Mouse (Mus musculus): Measurements from ENCODE around the gene Dnm2. TPM values are rescaled to one million over a fixed set of nuclear protein-coding genes. Genes with fewer than 3 reads are reported as not detected.

Dnm2 gene
- total and polyA plus RNA-seq, 2 experiments from 2014 or later: 58.6 to 80.4 TPM

- under 1% methylated on average over 62 of the region's 67 CpGs for WGBS
- peak; percentile 96 for ATAC-seq
- peaks cover 9% of the 10 kb centered on the region for H3K36me3 ChIP-seq (ENCODE audit: insufficient read depth, low read length)
- no peaks in the 10 kb centered on the region for H3K27me3 ChIP-seq (ENCODE audit: insufficient read depth, low read length)
- no peaks in the 10 kb centered on the region for H3K9me3 ChIP-seq (ENCODE audit: low read length)
- H3K9ac ChIP-seq (replicated peaks; ENCODE audit: low read length): peak overlapping the region; percentile 95
- H3K4me2 ChIP-seq (ENCODE audit: low read depth, low read length): peak overlapping the region; percentile 90
- H3K4me1 ChIP-seq (ENCODE audit: insufficient read depth, low read length): peaks cover 10% of the 10 kb centered on the region
- TF ChIP-seq CTCF (IDR thresholded peaks at IDR 0.05; ENCODE audit: low read depth): peak; percentile 42
- H3K27ac ChIP-seq: peak overlapping the region; percentile 98
- DNase-seq (ENCODE audit: low spot score): peak; percentile 99
- H3K4me3 ChIP-seq (ENCODE audit: low read length): peak overlapping the region; percentile 80
These were observed 121.4 kb downstream of the Dnm2 start for GRCm38 (mm10) chr9:21545916-21546788.

- Histone ChIP-seq H3K36me3 (ENCODE audit: insufficient read depth, low read length) (peaks cover 10% of the 10 kb centered on the region), H3K27ac (peak within 1 kb of the TSS; percentile 98), H3K4me1 (ENCODE audit: insufficient read depth, low read length) (peaks cover 10% of the 10 kb centered on the region), H3K4me3 (ENCODE audit: low read length) (peak within 1 kb of the TSS; percentile 80), H3K9ac (replicated peaks; ENCODE audit: low read length) (peak within 1 kb of the TSS; percentile 95), H3K4me2 (ENCODE audit: low read depth, low read length) (peak within 1 kb of the TSS; percentile 90), H3K9me3 (ENCODE audit: low read length) (no peaks in the 10 kb centered on the region), H3K27me3 (ENCODE audit: insufficient read depth, low read length) (no peaks in the 10 kb centered on the region)
- no peak for ATAC-seq
- WGBS: 0% methylated on average over 19 of the region's 52 CpGs
- DNase-seq (ENCODE audit: low spot score): no peak
- TF ChIP-seq CTCF (IDR thresholded peaks at IDR 0.05; ENCODE audit: low read depth): no peak
These were observed 122.0 kb downstream of the Dnm2 start, which contains the start of gene Carm1 for GRCm38 (mm10) chr9:21546789-21547074. Carm1 (plus strand) TSS chr9:21546894.

- H3K27ac ChIP-seq: peak overlapping the region; percentile 98
- peak; percentile 16; the same call in 1 of the 2 replicates for TF ChIP-seq CTCF (IDR thresholded peaks at IDR 0.05; ENCODE audit: low read depth)
- peaks cover 10% of the 10 kb centered on the region for H3K4me1 ChIP-seq (ENCODE audit: insufficient read depth, low read length)
- peak overlapping the region; percentile 95 for H3K9ac ChIP-seq (replicated peaks; ENCODE audit: low read length)
- peak overlapping the region; percentile 90 for H3K4me2 ChIP-seq (ENCODE audit: low read depth, low read length)
- ATAC-seq (peak; percentile 33), DNase-seq (ENCODE audit: low spot score) (peak; percentile 71)
- H3K36me3 ChIP-seq (ENCODE audit: insufficient read depth, low read length): peaks cover 10% of the 10 kb centered on the region
- H3K9me3 ChIP-seq (ENCODE audit: low read length): no peaks in the 10 kb centered on the region
- peak overlapping the region; percentile 80 for H3K4me3 ChIP-seq (ENCODE audit: low read length)
- under 1% methylated on average over 32 of the region's 66 CpGs for WGBS
- no peaks in the 10 kb centered on the region for H3K27me3 ChIP-seq (ENCODE audit: insufficient read depth, low read length)
These were observed 122.6 kb downstream of the Dnm2 start for GRCm38 (mm10) chr9:21547075-21547941.

- no peak for TF ChIP-seq CTCF (IDR thresholded peaks at IDR 0.05; ENCODE audit: low read depth)
- Histone ChIP-seq H3K4me2 (ENCODE audit: low read depth, low read length) (no peak overlapping the region), H3K4me1 (ENCODE audit: insufficient read depth, low read length) (peaks cover 10% of the 10 kb centered on the region), H3K27me3 (ENCODE audit: insufficient read depth, low read length) (no peaks in the 10 kb centered on the region), H3K9ac (replicated peaks; ENCODE audit: low read length) (no peak overlapping the region), H3K9me3 (ENCODE audit: low read length) (no peaks in the 10 kb centered on the region), H3K27ac (no peak overlapping the region), H3K4me3 (ENCODE audit: low read length) (no peak overlapping the region), H3K36me3 (ENCODE audit: insufficient read depth, low read length) (peaks cover 10% of the 10 kb centered on the region)
- ATAC-seq (no peak), DNase-seq (ENCODE audit: low spot score) (no peak)
- WGBS: 85% methylated on average over 2 of the region's 2 CpGs
These were observed 126.3 kb downstream of the Dnm2 start for GRCm38 (mm10) chr9:21551049-21551448.

- Histone ChIP-seq H3K27ac (no peak overlapping the region), H3K9me3 (ENCODE audit: low read length) (no peaks in the 10 kb centered on the region), H3K4me3 (ENCODE audit: low read length) (no peak overlapping the region), H3K4me1 (ENCODE audit: insufficient read depth, low read length) (0 out of 2 replicates have a peak, but pooled peaks cover 4% of the 10 kb centered on the region), H3K9ac (replicated peaks; ENCODE audit: low read length) (no peak overlapping the region), H3K4me2 (ENCODE audit: low read depth, low read length) (no peak overlapping the region), H3K36me3 (ENCODE audit: insufficient read depth, low read length) (peaks cover 10% of the 10 kb centered on the region), H3K27me3 (ENCODE audit: insufficient read depth, low read length) (no peaks in the 10 kb centered on the region)
- WGBS: 92% methylated on average over 6 of the region's 6 CpGs
- DNase-seq (ENCODE audit: low spot score) (no peak), ATAC-seq (no peak)
- TF ChIP-seq CTCF (IDR thresholded peaks at IDR 0.05; ENCODE audit: low read depth): no peak
These were observed 129.0 kb downstream of the Dnm2 start for GRCm38 (mm10) chr9:21553607-21554273.

- H3K4me3 ChIP-seq (ENCODE audit: low read length): no peak overlapping the region
- no peak overlapping the region for H3K9ac ChIP-seq (replicated peaks; ENCODE audit: low read length)
- no peaks in the 10 kb centered on the region for H3K27me3 ChIP-seq (ENCODE audit: insufficient read depth, low read length)
- ATAC-seq (no peak), DNase-seq (ENCODE audit: low spot score) (no peak)
- no peak overlapping the region for H3K27ac ChIP-seq
- H3K4me2 ChIP-seq (ENCODE audit: low read depth, low read length): no peak overlapping the region
- TF ChIP-seq CTCF (IDR thresholded peaks at IDR 0.05; ENCODE audit: low read depth): 0 out of 2 replicates have a peak, but pooled peaks have one; percentile 3
- WGBS: 90% methylated on average over 6 of the region's 6 CpGs
- 0 out of 2 replicates have a peak, but pooled peaks cover 4% of the 10 kb centered on the region for H3K4me1 ChIP-seq (ENCODE audit: insufficient read depth, low read length)
- peaks cover 9% of the 10 kb centered on the region for H3K36me3 ChIP-seq (ENCODE audit: insufficient read depth, low read length)
- H3K9me3 ChIP-seq (ENCODE audit: low read length): no peaks in the 10 kb centered on the region
These were observed 130.6 kb downstream of the Dnm2 start for GRCm38 (mm10) chr9:21555198-21555742.

Data from hindbrain, postnatal 0 days (tissue).